Mouse (Mus musculus) spleen, postnatal 10 days (tissue): ENCODE measurements around the gene Olfr824.
"Not testable (repeated sequence)": the region's sequence is repeated elsewhere in the genome, so short reads cannot be mapped to it uniquely, and the experiment has no call there.

Experiments
- DNase-seq, 2 experiments: peaks; one replicate each; pipeline ENCODE4 v3.0.0; 2021 to 2022; ENCODE audit warnings: low spot score in 2 of 2

Gene Olfr824

GRCm38 (mm10) chr10:130129900-130130299, at the start of gene Olfr824:
Olfr824 (minus strand) TSS chr10:130130000.
- not testable (repeated sequence) for DNase-seq

- no peak for DNase-seq
Observed at GRCm38 (mm10) chr10:130166666-130167065, 36.9 kb upstream of the Olfr824 start, which contains the start of gene Olfr825. Olfr825 (minus strand) TSS chr10:130166766.

- DNase-seq = no peak
Observed at GRCm38 (mm10) chr10:130165196-130165595, 35.4 kb upstream of the Olfr824 start.

GRCm38 (mm10) chr10:130144121-130144520, 14.3 kb upstream of the Olfr824 start:
- no peak for DNase-seq

GRCm38 (mm10) chr10:130142481-130142880, 12.7 kb upstream of the Olfr824 start:
- DNase-seq = not testable (repeated sequence)

GRCm38 (mm10) chr10:130134811-130135210, 5.0 kb upstream of the Olfr824 start:
- DNase-seq = no peak

- not testable (repeated sequence) for DNase-seq
Observed at GRCm38 (mm10) chr10:130116045-130116444, 13.8 kb downstream of the Olfr824 start.

- DNase-seq = not testable (repeated sequence)
Observed at GRCm38 (mm10) chr10:130115283-130115682, 14.5 kb downstream of the Olfr824 start, which contains the start of gene Olfr823. Olfr823 (minus strand) TSS chr10:130115383.

GRCm38 (mm10) chr10:130096104-130096503, 33.7 kb downstream of the Olfr824 start:
- DNase-seq = no peak

GRCm38 (mm10) chr10:130092838-130093440, 36.9 kb downstream of the Olfr824 start:
- DNase-seq = peak in 1 of 2 experiments; percentile 53
